Mouse (Mus musculus): ENCODE results near the gene Pou6f1. TPM values are rescaled to one million over a fixed set of nuclear protein-coding genes. Genes with fewer than 3 reads are reported as not detected.
"Not testable (repeated sequence)": the region's sequence is repeated elsewhere in the genome, so short reads cannot be mapped to it uniquely, and the experiment has no call there.

The Pou6f1 gene
- polyA plus RNA-seq, 1 experiment from 2014 or later, result 6.6 TPM

DNA sequence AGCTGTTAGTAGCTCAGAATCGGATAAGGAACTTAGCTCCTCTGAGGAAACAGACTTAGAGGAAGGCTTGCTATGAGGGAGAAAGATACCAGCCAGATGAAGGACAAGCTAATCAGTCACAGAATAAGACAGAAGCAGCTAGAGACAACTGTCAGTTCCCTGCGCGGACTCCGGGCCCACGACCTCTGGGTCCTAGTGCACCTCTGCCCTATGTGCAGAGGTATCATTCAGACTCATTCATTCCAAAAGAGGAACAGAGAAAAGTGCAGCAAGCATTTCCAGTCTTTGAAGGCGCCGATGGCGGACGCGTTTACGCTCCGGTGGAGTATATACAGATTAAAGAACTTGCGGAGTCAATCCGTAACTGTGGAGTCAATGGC, 56.1 kb downstream of the Pou6f1 start:
- H3K27ac ChIP-seq; H3K27me3 ChIP-seq; H3K9ac ChIP-seq (replicated peaks); ATAC-seq (ENCODE audit: insufficient number of reproducible peaks, insufficient read depth, low FRiP score, low TSS enrichment, low read depth); H3K4me1 ChIP-seq (replicated peaks); H3K4me3 ChIP-seq (replicated peaks); H3K9me3 ChIP-seq; H3K4me2 ChIP-seq: not testable (repeated sequence)
- WGBS, result 93% methylated on average over 14 of the region's 14 CpGs
- H3K36me3 ChIP-seq, result peaks cover 63% of the 10 kb centered on the region

DNA sequence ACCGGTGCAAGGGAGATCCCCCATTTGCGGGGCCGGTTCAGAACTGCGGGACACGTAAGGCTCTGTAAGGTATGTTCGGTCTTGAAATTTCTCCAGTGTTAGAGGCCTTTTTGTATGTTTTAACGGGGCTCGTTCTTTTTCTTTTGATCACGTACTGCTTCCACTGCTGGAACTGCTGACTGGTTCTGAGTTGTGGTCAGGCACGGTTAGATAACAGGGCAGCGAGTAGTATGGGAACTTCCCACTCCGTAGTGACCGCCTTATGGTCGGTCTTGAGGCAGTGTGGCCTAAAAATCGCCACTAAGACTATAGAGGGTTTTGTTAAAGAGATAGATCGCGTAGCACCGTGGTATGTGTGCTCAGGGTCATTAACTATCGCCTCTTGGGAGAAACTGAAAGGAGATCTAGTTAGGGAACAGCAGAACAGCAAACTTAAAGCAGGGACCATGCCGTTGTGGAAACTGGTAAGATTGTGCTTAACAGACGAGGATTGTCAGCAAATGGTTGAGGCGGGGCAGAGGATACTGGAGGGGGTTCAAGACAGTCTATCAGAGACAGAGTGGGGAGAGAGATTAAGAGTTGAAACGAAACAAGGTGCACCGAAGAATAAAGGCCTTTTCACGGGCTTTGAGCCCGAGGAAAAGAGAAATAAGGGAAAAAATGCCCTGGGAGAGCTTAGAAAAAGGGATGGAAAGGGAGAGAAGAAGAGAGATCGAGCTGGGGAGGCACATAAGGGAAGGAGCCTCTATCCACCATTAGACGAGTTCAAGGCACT, 56.7 kb downstream of the Pou6f1 start:
- peaks cover 57% of the 10 kb centered on the region for H3K36me3 ChIP-seq
- not testable (repeated sequence) for H3K27ac ChIP-seq; H3K4me2 ChIP-seq; H3K27me3 ChIP-seq; H3K4me3 ChIP-seq (replicated peaks); H3K9ac ChIP-seq (replicated peaks); H3K4me1 ChIP-seq (replicated peaks); ATAC-seq (ENCODE audit: insufficient number of reproducible peaks, insufficient read depth, low FRiP score, low TSS enrichment, low read depth); H3K9me3 ChIP-seq
- 96% methylated on average over 28 of the region's 28 CpGs for WGBS

DNA sequence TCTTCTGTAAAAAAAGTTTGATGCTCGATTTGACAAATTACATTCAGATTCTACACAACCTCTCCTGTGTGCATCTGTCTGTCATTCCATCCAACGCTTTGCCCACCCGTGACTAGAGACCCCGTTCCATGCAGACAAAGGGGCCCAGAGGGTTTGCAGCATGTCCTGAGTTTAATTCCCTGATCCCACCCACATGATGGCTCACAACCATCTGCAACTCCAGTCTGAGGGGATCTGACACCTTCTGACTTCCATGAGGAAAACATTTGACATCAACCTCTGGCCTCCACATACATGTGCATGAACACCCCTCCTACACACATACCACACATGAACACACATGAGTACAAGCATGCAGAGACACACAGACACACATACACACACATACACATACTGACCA, 58.4 kb downstream of the Pou6f1 start:
- 94% methylated on average over 4 of the region's 4 CpGs for WGBS
- Histone ChIP-seq H3K9ac (replicated peaks) (no peak overlapping the region), H3K9me3 (peaks cover 10% of the 10 kb centered on the region; the same call in 1 of the 2 replicates), H3K4me3 (replicated peaks) (no peak overlapping the region), H3K36me3 (peaks cover 59% of the 10 kb centered on the region), H3K4me1 (replicated peaks) (no peaks in the 10 kb centered on the region), H3K4me2 (no peak overlapping the region), H3K27me3 (no peaks in the 10 kb centered on the region), H3K27ac (no peak overlapping the region)
- no peak for ATAC-seq (ENCODE audit: insufficient number of reproducible peaks, insufficient read depth, low FRiP score, low TSS enrichment, low read depth)

GRCm38 (mm10) chr15:100541001-100541400, 58.8 kb downstream of the Pou6f1 start:
- not testable (repeated sequence) for H3K4me1 ChIP-seq (replicated peaks); H3K27ac ChIP-seq; H3K9ac ChIP-seq (replicated peaks); H3K9me3 ChIP-seq; H3K27me3 ChIP-seq; H3K4me2 ChIP-seq; H3K4me3 ChIP-seq (replicated peaks); ATAC-seq (ENCODE audit: insufficient number of reproducible peaks, insufficient read depth, low FRiP score, low TSS enrichment, low read depth)
- peaks cover 57% of the 10 kb centered on the region for H3K36me3 ChIP-seq
- WGBS, result 83% methylated on average over 1 of the region's 1 CpGs

GRCm38 (mm10) chr15:100539411-100539810, 60.4 kb downstream of the Pou6f1 start:
- no peaks in the 10 kb centered on the region for H3K4me1 ChIP-seq (replicated peaks)
- H3K27ac ChIP-seq, result no peak overlapping the region
- no peak overlapping the region for H3K9ac ChIP-seq (replicated peaks)
- H3K36me3 ChIP-seq, result peaks cover 61% of the 10 kb centered on the region
- WGBS, result 90% methylated on average over 9 of the region's 9 CpGs
- no peak overlapping the region for H3K4me3 ChIP-seq (replicated peaks)
- no peaks in the 10 kb centered on the region for H3K27me3 ChIP-seq
- H3K4me2 ChIP-seq, result no peak overlapping the region
- 0 out of 2 replicates have a peak, but pooled peaks cover 7% of the 10 kb centered on the region for H3K9me3 ChIP-seq
- ATAC-seq (ENCODE audit: insufficient number of reproducible peaks, insufficient read depth, low FRiP score, low TSS enrichment, low read depth), result no peak

GRCm38 (mm10) chr15:100537913-100538312, 61.9 kb downstream of the Pou6f1 start:
- H3K27ac ChIP-seq, result no peak overlapping the region
- 87% methylated on average over 6 of the region's 6 CpGs for WGBS
- no peak overlapping the region for H3K4me2 ChIP-seq
- H3K9me3 ChIP-seq, result 0 out of 2 replicates have a peak, but pooled peaks cover 4% of the 10 kb centered on the region
- H3K4me1 ChIP-seq (replicated peaks), result no peaks in the 10 kb centered on the region
- peaks cover 59% of the 10 kb centered on the region for H3K36me3 ChIP-seq
- H3K4me3 ChIP-seq (replicated peaks), result no peak overlapping the region
- H3K9ac ChIP-seq (replicated peaks), result no peak overlapping the region
- H3K27me3 ChIP-seq, result no peaks in the 10 kb centered on the region
- ATAC-seq (ENCODE audit: insufficient number of reproducible peaks, insufficient read depth, low FRiP score, low TSS enrichment, low read depth), result no peak

- no peak overlapping the region for H3K4me2 ChIP-seq
- H3K4me3 ChIP-seq (replicated peaks), result no peak overlapping the region
- H3K27me3 ChIP-seq, result no peaks in the 10 kb centered on the region
- no peak overlapping the region for H3K27ac ChIP-seq
- WGBS, result 85% methylated on average over 5 of the region's 5 CpGs
- no peaks in the 10 kb centered on the region for H3K9me3 ChIP-seq
- no peaks in the 10 kb centered on the region for H3K4me1 ChIP-seq (replicated peaks)
- peaks cover 52% of the 10 kb centered on the region for H3K36me3 ChIP-seq
- no peak for ATAC-seq (ENCODE audit: insufficient number of reproducible peaks, insufficient read depth, low FRiP score, low TSS enrichment, low read depth)
- H3K9ac ChIP-seq (replicated peaks), result no peak overlapping the region
Observed at GRCm38 (mm10) chr15:100527900-100528299, 71.9 kb downstream of the Pou6f1 start.

GRCm38 (mm10) chr15:100525405-100525804, 74.4 kb downstream of the Pou6f1 start:
- H3K36me3 ChIP-seq, result peaks cover 67% of the 10 kb centered on the region
- H3K9me3 ChIP-seq, result no peaks in the 10 kb centered on the region

More at GRCm38 (mm10) chr15:100525405-100525804, 74.4 kb downstream of the Pou6f1 start:
- no peak for ATAC-seq (ENCODE audit: insufficient number of reproducible peaks, insufficient read depth, low FRiP score, low TSS enrichment, low read depth)
- H3K27ac ChIP-seq, result no peak overlapping the region
- H3K9ac ChIP-seq (replicated peaks), result no peak overlapping the region
- no peak overlapping the region for H3K4me2 ChIP-seq
- WGBS, result 89% methylated on average over 14 of the region's 14 CpGs
- no peaks in the 10 kb centered on the region for H3K27me3 ChIP-seq
- H3K4me1 ChIP-seq (replicated peaks), result no peaks in the 10 kb centered on the region
- no peak overlapping the region for H3K4me3 ChIP-seq (replicated peaks)

Small RNA genes within 50 kb of the gene (microRNA-seq; reads per million reads assigned to microRNA genes)
- gene Mir6961, result not detected

Other genes with a start within 250 kb of the Pou6f1 start
- gene Methig1, start 246.8 kb downstream of the Pou6f1 start, polyA plus RNA-seq (2016; fragmentation: Nextera tagmentation; extraction: Ambion mirVana), result 0.21 TPM in 1 of 2 replicates, not detected in the other
- not detected in 2 replicates for gene Mettl7a2, start 246.8 kb downstream of the Pou6f1 start, polyA plus RNA-seq (2016; fragmentation: Nextera tagmentation; extraction: Ambion mirVana)
- not detected in 2 replicates for gene Higd1c, start 235.4 kb downstream of the Pou6f1 start, polyA plus RNA-seq (2016; fragmentation: Nextera tagmentation; extraction: Ambion mirVana)
- gene Gm5475, start 177.8 kb downstream of the Pou6f1 start, polyA plus RNA-seq (2016; fragmentation: Nextera tagmentation; extraction: Ambion mirVana), result 0.12 and 0.13 TPM in 2 replicates
- gene Slc11a2, start 174.9 kb downstream of the Pou6f1 start, polyA plus RNA-seq (2016; fragmentation: Nextera tagmentation; extraction: Ambion mirVana), result 22.8 and 25.6 TPM in 2 replicates
- 28.1 and 29.3 TPM in 2 replicates for gene Letmd1, start 131.0 kb downstream of the Pou6f1 start, polyA plus RNA-seq (2016; fragmentation: Nextera tagmentation; extraction: Ambion mirVana)
- 34.1 and 34.4 TPM in 2 replicates for gene Csrnp2, start 104.5 kb downstream of the Pou6f1 start, polyA plus RNA-seq (2016; fragmentation: Nextera tagmentation; extraction: Ambion mirVana)
- gene Tfcp2, start 48.0 kb downstream of the Pou6f1 start, polyA plus RNA-seq (2016; fragmentation: Nextera tagmentation; extraction: Ambion mirVana), result 42.5 and 44.4 TPM in 2 replicates
- gene Dazap2, start 15.4 kb upstream of the Pou6f1 start, polyA plus RNA-seq (2016; fragmentation: Nextera tagmentation; extraction: Ambion mirVana), result 124 and 140 TPM in 2 replicates
- gene Smagp, start 37.0 kb upstream of the Pou6f1 start, polyA plus RNA-seq (2016; fragmentation: Nextera tagmentation; extraction: Ambion mirVana), result 4.4 and 6.3 TPM in 2 replicates
- 2.6 and 2.8 TPM in 2 replicates for gene Bin2, start 69.6 kb upstream of the Pou6f1 start, polyA plus RNA-seq (2016; fragmentation: Nextera tagmentation; extraction: Ambion mirVana)
- 1.1 and 2.5 TPM in 2 replicates for gene Cela1, start 87.9 kb upstream of the Pou6f1 start, polyA plus RNA-seq (2016; fragmentation: Nextera tagmentation; extraction: Ambion mirVana)
- gene Galnt6, start 129.4 kb upstream of the Pou6f1 start, polyA plus RNA-seq (2016; fragmentation: Nextera tagmentation; extraction: Ambion mirVana), result 0.15 and 0.20 TPM in 2 replicates
- 7.5 and 8.6 TPM in 2 replicates for gene Slc4a8, start 161.8 kb upstream of the Pou6f1 start, polyA plus RNA-seq (2016; fragmentation: Nextera tagmentation; extraction: Ambion mirVana)